Mouse (Mus musculus) Patski (cell line): ENCODE measurements around the gene Prkar2b. TPM values are rescaled to one million over a fixed set of nuclear protein-coding genes. Genes with fewer than 3 reads are reported as not detected.

Experiments used
- ATAC-seq: fragments of 100-300 bp; one replicate; pipeline ENCODE4 v1.8.0; 2021
- CTCF ChIA-PET: fragments of 350-600 bp; sonication (Branson Sonifier 250); formaldehyde crosslinking; loops from one replicate; lab custom pipeline; 2022; ENCODE audit warnings: inconsistent platforms; lab: Charles Lee
- POLR2A ChIA-PET: fragments of 350-600 bp; sonication (Branson Sonifier 250); formaldehyde crosslinking; loops from one replicate; lab custom pipeline; 2022; ENCODE audit warnings: antibody characterized with exemption, inconsistent platforms; lab: Charles Lee
- DNase-seq: peaks from one replicate; pipeline ENCODE4 v3.0.0-alpha.2; 2011; ENCODE audit warnings: low read depth, low spot score
- H3K27me3 ChIP-seq: fragments of 371-371 bp; one replicate; pipeline ENCODE4 v1.5.1; 2021
- CTCF ChIP-seq: fragments of 100-300 bp; IDR thresholded peaks from one replicate; pipeline ENCODE4 v1.5.1; 2021
- in situ Hi-C: fragments of 300-500 bp; cut with MboI; formaldehyde crosslinking; loops from 3 replicates; pipeline ENCODE4 v1.11.1; 2018; ENCODE audit warnings: low pct_unique_long_range_greater_than_20kb, mixed read lengths
- polyA plus RNA-seq: library from polyadenylated mRNA; unstranded; gene quantifications from one replicate; pipeline ENCODE4 v1.2.3, GENCODE M21; 2021

Gene Prkar2b
- polyA plus RNA-seq, 1 experiment from 2014 or later: 59.1 TPM

- DNase-seq (no peak), ATAC-seq (no peak)
- H3K27me3 ChIP-seq: no peaks in the 10 kb centered on the region
- CTCF ChIA-PET: interaction anchor here (1.2 kb wide), 1 partner anchor 11 kb away, joined by 3 read pairs; no protein-coding TSS in a partner anchor
- no peak for TF ChIP-seq CTCF
- in situ Hi-C loops: loop anchor here (10.0 to 25.0 kb wide), 2 partner anchors 424 to 791 kb away; no protein-coding TSS in a partner anchor
- POLR2A ChIA-PET: interaction anchor here (0.6 to 0.7 kb wide), 2 partner anchors 18 to 1660 kb away, joined by 3 to 4 read pairs; no protein-coding TSS in a partner anchor
These were observed 132.6 kb downstream of the Prkar2b start for GRCm38 (mm10) chr12:31928498-31928897.

- ATAC-seq (peak; percentile 62), DNase-seq (no peak)
- no peaks in the 10 kb centered on the region for H3K27me3 ChIP-seq
- ChIA-PET CTCF (interaction anchor here (0.8 to 1.7 kb wide), 3 partner anchors 11 to 193 kb away, joined by 3 to 4 read pairs (median 3); no protein-coding TSS in a partner anchor), POLR2A (no interaction called here)
- in situ Hi-C loops: loop anchor here (10.0 to 25.0 kb wide), 2 partner anchors 422 to 789 kb away; no protein-coding TSS in a partner anchor
- peak; percentile 71 for TF ChIP-seq CTCF
These were observed 134.4 kb downstream of the Prkar2b start for GRCm38 (mm10) chr12:31926661-31927061.

GRCm38 (mm10) chr12:31925343-31925742 is 135.8 kb downstream of the Prkar2b start:
- no peaks in the 10 kb centered on the region for H3K27me3 ChIP-seq
- no peak for TF ChIP-seq CTCF
- POLR2A ChIA-PET: no interaction called here
- CTCF ChIA-PET: interaction anchor here (1.3 to 1.7 kb wide), 2 partner anchors 11 to 26 kb away, joined by 3 to 4 read pairs; no protein-coding TSS in a partner anchor
- DNase-seq (no peak), ATAC-seq (no peak)
- in situ Hi-C loops: loop anchor here (10.0 to 25.0 kb wide), 2 partner anchors 421 to 788 kb away; no protein-coding TSS in a partner anchor

- POLR2A ChIA-PET: no interaction called here
- DNase-seq (no peak), ATAC-seq (no peak)
- in situ Hi-C loops: loop anchor here (10.0 kb wide), 1 partner anchor 419 kb away; no protein-coding TSS in a partner anchor
- H3K27me3 ChIP-seq: no peaks in the 10 kb centered on the region
- no peak for TF ChIP-seq CTCF
- CTCF ChIA-PET: interaction anchor here (1.1 to 1.3 kb wide), 2 partner anchors 10 to 23 kb away, joined by 3 to 4 read pairs; no protein-coding TSS in a partner anchor
These were observed 137.0 kb downstream of the Prkar2b start for GRCm38 (mm10) chr12:31924135-31924534.

GRCm38 (mm10) chr12:31920464-31921405 is 140.4 kb downstream of the Prkar2b start:
- CTCF ChIA-PET: no interaction called here
- no peaks in the 10 kb centered on the region for H3K27me3 ChIP-seq
- no peak for TF ChIP-seq CTCF
- in situ Hi-C loops: loop anchor here (10.0 kb wide), 1 partner anchor 416 kb away; no protein-coding TSS in a partner anchor
- DNase-seq (no peak), ATAC-seq (no peak)
- POLR2A ChIA-PET: interaction anchor here (0.6 kb wide), 1 partner anchor 1325 kb away, joined by 4 read pairs; no protein-coding TSS in a partner anchor

- TF ChIP-seq CTCF: no peak
- ChIA-PET POLR2A (interaction anchor here (0.6 kb wide), 1 partner anchor 106 kb away, joined by 3 read pairs; no protein-coding TSS in a partner anchor), CTCF (interaction anchor here (1.8 kb wide), 1 partner anchor 14 kb away, joined by 5 read pairs; no protein-coding TSS in a partner anchor)
- H3K27me3 ChIP-seq: no peaks in the 10 kb centered on the region
- ATAC-seq (no peak), DNase-seq (no peak)
- in situ Hi-C loops: no loop called here
These were observed 143.9 kb downstream of the Prkar2b start for GRCm38 (mm10) chr12:31917245-31917644.

- DNase-seq (no peak), ATAC-seq (no peak)
- ChIA-PET CTCF (interaction anchor here (0.6 to 1.8 kb wide), 2 partner anchors 13 to 15 kb away, joined by 3 to 5 read pairs; no protein-coding TSS in a partner anchor), POLR2A (interaction anchor here (0.6 kb wide), 1 partner anchor 107 kb away, joined by 3 read pairs; no protein-coding TSS in a partner anchor)
- TF ChIP-seq CTCF: no peak
- in situ Hi-C loops: no loop called here
- no peaks in the 10 kb centered on the region for H3K27me3 ChIP-seq
These were observed 144.4 kb downstream of the Prkar2b start for GRCm38 (mm10) chr12:31916691-31917090.

- TF ChIP-seq CTCF: no peak
- ChIA-PET POLR2A (no interaction called here), CTCF (interaction anchor here (0.8 to 1.2 kb wide), 2 partner anchors 8 to 11 kb away, joined by 4 to 5 read pairs; no protein-coding TSS in a partner anchor)
- peak; percentile 44 for DNase-seq
- in situ Hi-C loops: no loop called here
- H3K27me3 ChIP-seq: no peaks in the 10 kb centered on the region
- ATAC-seq: peak; percentile 93
These were observed 147.5 kb downstream of the Prkar2b start for GRCm38 (mm10) chr12:31913614-31914013.

GRCm38 (mm10) chr12:31912966-31913551 is 148.0 kb downstream of the Prkar2b start:
- ATAC-seq: peak; percentile 55
- TF ChIP-seq CTCF: no peak
- no peaks in the 10 kb centered on the region for H3K27me3 ChIP-seq
- CTCF ChIA-PET: no interaction called here
- in situ Hi-C loops: no loop called here
- POLR2A ChIA-PET: interaction anchor here (1.0 kb wide), 1 partner anchor 18 kb away, joined by 3 read pairs; no protein-coding TSS in a partner anchor
- no peak for DNase-seq

Other genes with a start within 250 kb of the Prkar2b start
- 66.0 TPM for gene Hbp1, start 110.8 kb downstream of the Prkar2b start, polyA plus RNA-seq
- gene Pik3cg, start 147.4 kb upstream of the Prkar2b start, polyA plus RNA-seq: not detected